Mouse (Mus musculus) frontal cortex, postnatal 14 days (tissue): Measurements from ENCODE around the gene Cerkl.

ENCODE experiments used
- DNase-seq, 2 experiments: peaks; one replicate each; pipeline ENCODE4 v3.0.0; 2022; ENCODE audit warnings: low spot score in 2 of 2

The Cerkl gene

GRCm38 (mm10) chr2:79372486-79373200, 83.9 kb downstream of the Cerkl start:
- no peak for DNase-seq

- DNase-seq: no peak
These were observed 84.5 kb downstream of the Cerkl start for GRCm38 (mm10) chr2:79372154-79372467.

DNA sequence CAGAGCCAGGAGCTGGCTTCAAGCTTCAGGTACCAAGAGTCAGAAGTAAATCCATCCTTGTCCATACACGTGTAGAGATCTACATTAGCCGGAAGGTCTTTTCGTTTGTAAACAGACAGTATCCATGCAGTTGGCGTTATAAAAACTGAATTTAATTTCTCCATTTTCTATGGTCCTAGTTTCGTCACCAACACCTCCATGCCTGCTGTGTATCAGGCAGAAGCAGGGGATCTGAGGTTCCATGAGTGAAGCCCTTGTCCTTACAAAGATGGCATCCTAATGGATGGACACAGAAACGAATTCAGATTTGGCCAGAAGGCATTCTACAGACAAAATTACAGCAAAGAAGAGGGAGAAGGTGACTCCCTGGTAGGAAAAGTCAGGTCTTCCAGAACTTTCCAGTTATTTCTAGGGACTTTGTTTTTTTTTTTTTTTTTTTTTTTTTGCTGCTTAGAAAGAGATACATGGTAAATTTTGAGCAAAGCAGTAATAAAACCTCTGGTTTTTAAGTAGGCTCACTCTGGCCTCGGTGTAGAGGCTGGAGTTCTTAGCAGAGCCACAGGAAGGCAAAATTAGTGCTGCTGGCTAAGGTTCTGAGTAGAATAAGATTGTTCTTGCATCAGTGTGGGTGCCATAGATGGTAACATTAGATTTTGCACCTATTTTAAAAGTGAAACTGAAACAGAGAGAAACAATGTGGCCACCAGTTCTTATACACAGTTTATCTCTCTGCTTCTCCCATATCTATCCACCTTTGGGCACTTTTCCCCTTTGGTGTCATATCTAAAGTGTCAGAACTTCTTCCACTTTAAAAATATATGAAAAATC, 85.0 kb downstream of the Cerkl start:
- no peak for DNase-seq

- no peak for DNase-seq
These were observed 85.8 kb downstream of the Cerkl start for GRCm38 (mm10) chr2:79370711-79371312.

- DNase-seq: no peak
These were observed 86.7 kb downstream of the Cerkl start for GRCm38 (mm10) chr2:79369905-79370304.

- no peak for DNase-seq
These were observed 87.5 kb downstream of the Cerkl start for GRCm38 (mm10) chr2:79369061-79369524.

GRCm38 (mm10) chr2:79368661-79369060, 87.9 kb downstream of the Cerkl start:
- DNase-seq: no peak

- DNase-seq: no peak
These were observed 88.8 kb downstream of the Cerkl start for GRCm38 (mm10) chr2:79367451-79368450.

GRCm38 (mm10) chr2:79363920-79364319, 92.7 kb downstream of the Cerkl start:
- no peak for DNase-seq

- DNase-seq: peak; percentile 13 to 18
These were observed 94.6 kb downstream of the Cerkl start for GRCm38 (mm10) chr2:79362029-79362428.

GRCm38 (mm10) chr2:79357835-79358234, 98.8 kb downstream of the Cerkl start:
- no peak for DNase-seq

GRCm38 (mm10) chr2:79354773-79355172, 101.8 kb downstream of the Cerkl start:
- DNase-seq: no peak

GRCm38 (mm10) chr2:79352100-79352802, 104.3 kb downstream of the Cerkl start:
- no peak for DNase-seq

DNA sequence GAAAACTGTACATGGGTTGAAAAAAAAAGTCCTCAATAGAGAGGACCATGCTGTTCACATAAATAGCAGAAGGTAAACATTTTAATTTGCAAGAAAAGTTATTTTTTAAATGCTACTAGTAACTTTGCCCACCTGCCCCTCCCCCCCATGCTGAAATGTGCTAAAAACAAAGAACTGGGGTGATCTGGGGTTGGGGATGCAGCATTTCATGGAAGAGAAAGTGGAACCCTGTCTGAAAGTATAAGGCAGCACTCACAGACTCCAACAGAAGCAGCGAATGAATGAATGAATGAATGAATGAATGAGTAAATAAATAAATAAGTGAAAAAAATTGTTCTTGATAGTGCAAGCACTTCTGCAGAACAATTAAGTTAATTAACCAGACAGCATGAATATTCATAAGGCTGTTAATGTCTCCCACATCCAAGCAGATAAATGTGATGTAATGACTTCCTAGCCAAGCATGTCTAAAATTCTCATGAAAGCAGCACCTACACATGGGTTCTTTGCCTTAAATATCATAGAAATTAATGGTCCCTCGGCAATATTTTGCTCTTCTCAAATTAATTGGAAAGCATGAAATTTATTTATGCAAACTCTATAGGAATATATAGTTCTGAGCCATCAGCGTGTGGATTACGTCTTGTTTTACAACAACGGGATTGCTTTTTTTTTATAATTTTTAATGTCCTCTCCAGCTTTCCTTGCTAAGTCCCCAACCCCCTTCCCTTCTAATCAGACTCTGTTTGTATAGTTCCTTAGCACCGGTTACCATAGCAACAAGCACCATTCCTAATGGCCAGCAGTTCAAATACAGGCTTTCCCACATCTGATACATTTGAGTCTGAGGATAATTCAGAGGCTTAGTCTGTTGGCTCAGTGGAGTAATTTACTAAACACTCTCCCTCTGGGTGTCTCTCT, 105.1 kb downstream of the Cerkl start:
- DNase-seq: no peak

DNA sequence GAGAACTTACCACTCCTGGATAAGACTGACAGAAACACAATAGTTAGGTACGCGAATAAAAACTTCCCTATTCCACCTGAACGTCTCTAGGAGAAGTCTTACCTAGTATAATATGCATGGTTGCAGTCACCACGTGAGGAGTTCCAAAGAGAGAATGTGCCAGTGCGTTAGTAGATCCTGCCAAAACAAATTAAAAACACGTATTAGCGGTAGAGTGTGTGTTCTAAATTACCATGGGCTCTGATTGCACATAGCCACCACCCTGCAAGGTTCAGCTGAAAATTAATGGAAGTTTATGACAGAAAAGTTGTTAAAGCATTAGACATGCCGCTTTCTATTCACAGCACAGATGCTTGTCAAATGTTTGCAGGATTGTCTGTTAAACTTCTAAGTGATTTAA, 113.5 kb downstream of the Cerkl start:
- DNase-seq: no peak

DNA sequence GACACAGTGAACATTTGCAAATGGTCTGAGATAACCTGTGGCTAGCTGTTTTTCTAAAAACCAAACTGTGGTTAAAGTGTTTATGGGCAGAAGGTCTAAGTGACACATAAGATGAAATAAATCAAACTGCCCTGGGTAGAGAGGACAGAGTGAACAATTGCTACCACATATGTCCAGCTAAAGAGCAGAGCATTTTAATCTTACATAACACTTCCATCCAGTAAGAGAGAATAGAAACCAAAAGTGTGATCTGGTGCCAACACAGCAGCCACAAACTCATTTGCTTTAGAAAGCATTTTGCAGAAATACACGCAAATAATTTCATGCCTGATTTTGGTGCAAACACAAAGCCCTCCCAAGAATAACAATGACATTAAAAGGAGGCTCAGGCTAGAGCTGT, 117.6 kb downstream of the Cerkl start:
- no peak for DNase-seq

DNA sequence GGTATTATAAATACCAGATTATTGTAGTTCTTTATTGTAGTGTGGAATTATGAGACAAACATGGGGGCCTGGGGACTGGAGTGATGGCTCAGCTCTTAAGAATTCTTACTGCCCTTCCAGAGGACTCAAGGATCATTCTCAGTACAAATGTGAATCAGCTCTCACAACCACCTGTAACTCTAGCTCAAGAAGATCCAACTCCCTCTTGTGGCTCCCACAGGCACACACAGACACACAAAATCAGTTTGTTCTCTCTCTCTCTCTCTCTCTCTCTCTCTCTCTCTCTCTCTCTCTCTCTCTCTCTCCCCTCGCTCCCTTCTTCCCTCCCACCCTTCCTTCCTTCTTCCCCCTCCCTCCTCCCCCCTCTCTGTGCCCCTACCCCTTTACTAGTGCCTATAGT, 120.4 kb downstream of the Cerkl start:
- DNase-seq: no peak

DNA sequence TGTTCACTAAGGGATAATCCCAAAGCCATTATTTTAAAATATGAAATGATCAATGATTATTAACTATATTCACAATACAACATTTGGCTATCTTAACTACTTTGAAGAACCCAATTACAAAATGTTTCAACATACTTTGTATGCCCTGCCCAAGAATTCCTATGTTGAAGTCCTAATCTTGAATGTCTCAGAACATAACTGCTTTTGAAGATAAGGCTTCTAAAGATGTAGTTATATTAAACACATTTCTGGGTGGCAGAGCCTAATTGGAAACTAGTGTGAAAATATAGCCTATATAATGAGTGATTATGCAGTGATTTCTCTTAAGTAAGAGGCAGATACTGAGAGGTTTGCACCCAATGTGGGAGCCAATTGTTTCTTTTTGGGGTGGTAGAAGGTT, 121.9 kb downstream of the Cerkl start:
- DNase-seq: no peak

GRCm38 (mm10) chr2:79328079-79328478, 128.5 kb downstream of the Cerkl start:
- DNase-seq: no peak
